Mouse (Mus musculus) liver (tissue): ENCODE results near the gene Cyp39a1.

Source experiments
- DNase-seq: peaks from one replicate; pipeline ENCODE4 v3.0.0-alpha.2; 2020; ENCODE audit warnings: mixed read lengths

Gene Cyp39a1

GRCm38 (mm10) chr17:43789376-43789775 is 122.2 kb downstream of the Cyp39a1 start:
- no peak for DNase-seq

DNA sequence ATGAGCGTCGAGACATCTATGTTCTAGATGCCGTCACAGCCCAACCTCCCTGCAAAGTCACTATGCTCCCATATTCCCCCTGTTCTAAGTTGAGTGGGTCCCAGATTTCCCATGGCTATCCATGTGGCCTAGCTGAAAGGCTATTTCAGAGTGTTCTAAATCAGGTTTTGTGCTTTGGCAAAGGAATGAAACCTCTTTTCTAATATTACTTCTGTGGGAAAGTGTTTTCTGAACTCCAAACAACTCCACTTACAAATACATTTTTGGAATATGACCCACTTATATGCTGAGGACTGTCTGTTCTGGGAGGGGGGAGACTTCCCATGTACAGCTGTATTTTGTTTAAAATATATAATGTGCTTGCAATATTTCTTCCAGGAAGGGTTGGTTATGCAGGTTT is 124.5 kb downstream of the Cyp39a1 start:
- no peak for DNase-seq

DNA sequence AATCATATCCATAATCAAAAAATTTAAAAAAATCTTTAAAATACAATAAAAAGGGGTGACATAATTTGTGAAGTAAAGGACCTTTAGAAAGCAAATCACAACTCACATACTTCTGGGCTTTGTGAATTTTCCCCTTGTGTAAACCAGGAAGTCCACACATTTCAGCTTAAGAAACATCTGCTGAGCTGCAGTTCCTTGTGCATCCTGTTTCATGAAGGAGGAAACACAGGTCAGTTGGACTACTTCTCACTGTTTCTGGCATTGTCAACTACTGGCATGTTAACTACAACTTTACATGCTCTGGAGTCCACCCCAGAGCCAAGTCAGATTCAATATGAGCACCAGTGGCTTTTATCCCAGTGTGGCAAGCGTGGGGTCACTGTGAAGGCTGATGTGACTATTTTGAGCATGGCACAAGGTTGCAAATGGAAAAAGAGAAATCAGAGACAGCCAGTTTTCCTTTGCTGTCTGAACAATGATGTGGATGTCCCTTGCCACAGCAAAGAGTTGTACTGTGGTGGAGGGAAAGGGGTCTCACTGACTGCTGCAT is 127.6 kb downstream of the Cyp39a1 start:
- DNase-seq = no peak
